Mouse (Mus musculus) gastrocnemius, postnatal 36 days (tissue): ENCODE data around the gene Atp5d. TPM values are rescaled to one million over a fixed set of nuclear protein-coding genes. Genes with fewer than 3 reads are reported as not detected.

Experiments
- DNase-seq, 2 experiments: peaks; one replicate each; pipeline ENCODE4 v3.0.0; 2022
- intact Hi-C: fragments of 180-260 bp; cut with DNase I; formaldehyde crosslinking; loops from one replicate; pipeline ENCODE4 v1.15.1; 2025
- total RNA-seq, 2 experiments: library from RNA; stranded (reverse); gene quantifications; 2 replicates each; pipeline ENCODE4 v1.2.3; 2021

Atp5d gene
- total RNA-seq, 2 experiments from 2014 or later: 600 to 616 TPM

- intact Hi-C loops: loop anchor here (2.0 kb wide), 1 partner anchor 17 kb away; no protein-coding TSS in a partner anchor
- DNase-seq: no peak
Measured at GRCm38 (mm10) chr10:80137626-80138552, 543 bp upstream of the Atp5d start.

GRCm38 (mm10) chr10:80139439-80139775, 975 bp downstream of the Atp5d start:
- DNase-seq: no peak
- intact Hi-C loops: loop anchor here (2.0 kb wide), 1 partner anchor 19 kb away; no protein-coding TSS in a partner anchor

- DNase-seq: no peak
- intact Hi-C loops: loop anchor here (2.0 kb wide), 1 partner anchor 19 kb away; no protein-coding TSS in a partner anchor
Measured at GRCm38 (mm10) chr10:80139975-80140665, 1.7 kb downstream of the Atp5d start.

- intact Hi-C loops: no loop called here
- no peak for DNase-seq
Measured at GRCm38 (mm10) chr10:80140666-80141035, 2.2 kb downstream of the Atp5d start, which contains the start of gene Cbarp. TSS of gene Cbarp (minus strand) at chr10:80140835.

- intact Hi-C loops: no loop called here
- peak; percentile 87 to 91 for DNase-seq
Measured at GRCm38 (mm10) chr10:80141243-80141642, 2.8 kb downstream of the Atp5d start.

GRCm38 (mm10) chr10:80141786-80142529, 3.5 kb downstream of the Atp5d start:
- intact Hi-C loops: no loop called here

GRCm38 (mm10) chr10:80142530-80142925, 4.1 kb downstream of the Atp5d start:
- intact Hi-C loops: no loop called here
- DNase-seq: no peak

More at GRCm38 (mm10) chr10:80141786-80142529, 3.5 kb downstream of the Atp5d start:
- peak; percentile 78 to 93 for DNase-seq

- intact Hi-C loops: no loop called here
- no peak for DNase-seq
Measured at GRCm38 (mm10) chr10:80143664-80144063, 5.2 kb downstream of the Atp5d start.

GRCm38 (mm10) chr10:80144159-80144558, 5.7 kb downstream of the Atp5d start:
- intact Hi-C loops: no loop called here
- DNase-seq: no peak

GRCm38 (mm10) chr10:80144864-80145838, 6.7 kb downstream of the Atp5d start:
- peak; percentile 74 to 80 for DNase-seq
- intact Hi-C loops: loop anchor here (1.0 kb wide), 1 partner anchor 20 kb away; the partner anchor contains the start of gene Cirbp

GRCm38 (mm10) chr10:80145896-80146295, 7.5 kb downstream of the Atp5d start:
- intact Hi-C loops: loop anchor here (1.0 kb wide), 1 partner anchor 19 kb away; the partner anchor contains the start of gene Cirbp
- peak; percentile 30 to 45 for DNase-seq

GRCm38 (mm10) chr10:80146568-80147011, 8.2 kb downstream of the Atp5d start:
- intact Hi-C loops: no loop called here

GRCm38 (mm10) chr10:80147146-80147718, 8.8 kb downstream of the Atp5d start:
- peak in 1 of 2 experiments; percentile 35 for DNase-seq
- intact Hi-C loops: no loop called here

More at GRCm38 (mm10) chr10:80146568-80147011, 8.2 kb downstream of the Atp5d start:
- DNase-seq: peak in 1 of 2 experiments; percentile 23

GRCm38 (mm10) chr10:80147719-80148601, 9.5 kb downstream of the Atp5d start, which contains the start of gene Midn:
TSS of gene Midn (plus strand) at chr10:80148272.
- peak; percentile 82 to 86 for DNase-seq
- intact Hi-C loops: no loop called here

- peak; percentile 92 to 93 for DNase-seq
- intact Hi-C loops: no loop called here
Measured at GRCm38 (mm10) chr10:80148610-80149290, 10.3 kb downstream of the Atp5d start.

GRCm38 (mm10) chr10:80149291-80150225, 11.1 kb downstream of the Atp5d start:
- intact Hi-C loops: no loop called here
- peak; percentile 90 to 96 for DNase-seq
